8 mouse cellular contexts compared by ENCODE assay signal in the genomic region with DNA sequence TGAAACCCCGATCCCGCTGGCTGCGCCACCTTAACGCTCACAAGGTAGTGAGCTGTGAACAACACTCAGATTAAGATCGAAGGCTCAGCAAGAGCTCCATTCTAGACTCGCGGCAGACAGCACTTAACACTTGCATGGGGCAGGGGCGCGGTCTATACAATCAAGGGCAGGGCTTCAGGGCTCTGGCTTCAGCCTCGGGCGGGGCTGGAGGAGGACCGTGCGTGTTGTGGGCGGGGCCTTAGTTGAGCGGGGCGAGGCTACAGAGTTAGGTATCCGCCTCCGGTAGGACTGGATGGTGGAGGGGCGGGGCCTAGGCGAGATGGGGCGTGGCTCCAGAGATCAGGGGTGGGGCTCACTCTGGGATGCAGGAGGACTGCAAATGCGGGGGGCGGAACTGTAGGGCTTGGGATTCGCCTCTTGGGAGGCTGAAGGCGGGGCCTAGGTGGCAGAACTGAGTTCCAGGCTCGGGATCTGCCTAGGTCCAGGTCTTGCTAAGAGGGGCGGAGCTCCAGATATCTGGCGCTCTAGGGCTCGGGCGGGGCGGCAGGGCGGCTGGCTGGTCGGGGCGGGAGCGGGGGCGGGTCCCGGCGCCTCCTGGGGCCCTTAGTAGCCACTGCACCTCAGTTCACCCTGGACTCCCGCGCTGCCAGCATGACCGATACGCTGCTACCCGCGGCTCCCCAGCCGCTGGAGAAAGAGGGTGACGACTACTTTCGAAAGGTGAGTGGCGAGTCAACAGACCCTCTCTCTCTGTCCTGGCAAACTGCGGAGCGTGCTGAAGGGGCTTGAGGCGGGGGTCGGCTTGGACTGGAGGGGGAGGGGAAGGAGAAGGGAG. TPM values are rescaled to one million over a fixed set of nuclear protein-coding genes. Genes with fewer than 3 reads are reported as not detected.
DNase-seq lines count a peak whose midpoint lies in the region; ATAC-seq and TF ChIP-seq lines count a peak whose summit lies in the region.

Rhpn2 (plus strand) TSS at position 479 of the 835 bp plus-strand sequence.

- H3K36me3 ChIP-seq in CH12.LX (replicated peaks in 1 of 2; ENCODE audit: control insufficient read depth in 1 of 2, insufficient read depth in 1 of 2, low read length in 1 of 2), result no peaks in the 10 kb centered on the region
- no peaks in the 10 kb centered on the region for H3K36me3 ChIP-seq in forebrain, embryonic 11.5 days (ENCODE audit: control insufficient read depth, insufficient read depth, low read length)
- H3K36me3 ChIP-seq in heart, embryonic 16.5 days (ENCODE audit: control insufficient read depth, insufficient read depth), result no peaks in the 10 kb centered on the region
- H3K36me3 ChIP-seq in liver, embryonic 15.5 days (replicated peaks), result no peaks in the 10 kb centered on the region
- no peaks in the 10 kb centered on the region for H3K36me3 ChIP-seq in neural tube, embryonic 12.5 days

- ATAC-seq in forebrain, embryonic 11.5 days (replicated peaks; ENCODE audit: low FRiP score), result peak; percentile 98
- ATAC-seq in heart, embryonic 16.5 days (replicated peaks; ENCODE audit: extremely low read depth, insufficient read depth, low FRiP score), result peak; percentile 98
- peak; percentile 96 for ATAC-seq in liver, embryonic 15.5 days (ENCODE audit: insufficient read depth)
- peak; percentile 98 for ATAC-seq in neural tube, embryonic 12.5 days (ENCODE audit: low FRiP score, low read depth)

- no peak for TF ChIP-seq POLR2A in CH12.LX (IDR thresholded peaks at IDR 0.05; ENCODE audit: low read depth, low read length)

- no peak within 1 kb of the TSS for H3K9ac ChIP-seq in CH12.LX (ENCODE audit: insufficient read depth, low read depth)
- peak within 1 kb of the TSS; percentile 57 for H3K9ac ChIP-seq in forebrain, embryonic 11.5 days (ENCODE audit: low read length)
- peak within 1 kb of the TSS; percentile 81 for H3K9ac ChIP-seq in heart, embryonic 16.5 days (ENCODE audit: low read length)
- peak within 1 kb of the TSS; percentile 56 for H3K9ac ChIP-seq in liver, embryonic 15.5 days
- H3K9ac ChIP-seq in neural tube, embryonic 12.5 days, result peak within 1 kb of the TSS; percentile 51

- no peak for TF ChIP-seq CTCF in CH12.LX (conservative IDR thresholded peaks at IDR 0.05 in 1 of 2, IDR thresholded peaks at IDR 0.05 in 1 of 2; ENCODE audit: low read depth in 2 of 2, low read length in 2 of 2)

- H3K27me3 ChIP-seq in CH12.LX (replicated peaks), result peaks cover 70% of the 10 kb centered on the region
- peaks cover 10% of the 10 kb centered on the region for H3K27me3 ChIP-seq in forebrain, embryonic 11.5 days (ENCODE audit: control insufficient read depth, insufficient read depth, low read length)
- 0 out of 2 replicates have a peak, but pooled peaks cover 6% of the 10 kb centered on the region for H3K27me3 ChIP-seq in heart, embryonic 16.5 days (ENCODE audit: control insufficient read depth, insufficient read depth, low read length)
- peaks cover 84% of the 10 kb centered on the region for H3K27me3 ChIP-seq in liver, embryonic 15.5 days
- H3K27me3 ChIP-seq in neural tube, embryonic 12.5 days (replicated peaks), result peaks cover 4% of the 10 kb centered on the region

- H3K27ac ChIP-seq in CH12.LX (ENCODE audit: insufficient read depth, low read depth), result no peak within 1 kb of the TSS
- no peak within 1 kb of the TSS for H3K27ac ChIP-seq in forebrain, embryonic 11.5 days (ENCODE audit: low read depth, low read length)
- H3K27ac ChIP-seq in heart, embryonic 16.5 days (ENCODE audit: low read length), result peak within 1 kb of the TSS; percentile 49; the same call in 1 of the 2 replicates
- H3K27ac ChIP-seq in liver, embryonic 15.5 days (replicated peaks), result peak within 1 kb of the TSS; percentile 15; the same call in 1 of the 2 replicates
- no peak within 1 kb of the TSS for H3K27ac ChIP-seq in neural tube, embryonic 12.5 days

- H3K9me3 ChIP-seq in CH12.LX (replicated peaks; ENCODE audit: low read length), result peaks cover 5% of the 10 kb centered on the region
- no peaks in the 10 kb centered on the region for H3K9me3 ChIP-seq in forebrain, embryonic 11.5 days (ENCODE audit: control insufficient read depth, low read length)
- no peaks in the 10 kb centered on the region for H3K9me3 ChIP-seq in heart, embryonic 16.5 days (replicated peaks; ENCODE audit: control insufficient read depth, low read length)
- no peaks in the 10 kb centered on the region for H3K9me3 ChIP-seq in liver, embryonic 15.5 days (replicated peaks)
- no peaks in the 10 kb centered on the region for H3K9me3 ChIP-seq in neural tube, embryonic 12.5 days

- WGBS in forebrain, embryonic 11.5 days, result under 1% methylated on average over 51 of the region's 52 CpGs
- WGBS in heart, embryonic 16.5 days, result under 1% methylated on average over 50 of the region's 52 CpGs
- WGBS in liver, embryonic 15.5 days (ENCODE audit: insufficient replicate concordance), result under 1% methylated on average over 49 of the region's 52 CpGs
- 1% methylated on average over 52 of the region's 52 CpGs for WGBS in neural tube, embryonic 12.5 days

- H3K4me3 ChIP-seq in CH12.LX (replicated peaks in 1 of 3; ENCODE audit: low read depth in 2 of 3, low read length in 2 of 3, poor library complexity in 1 of 3), result peak within 1 kb of the TSS; percentile 25 to 49 (median 31)
- H3K4me3 ChIP-seq in forebrain, embryonic 11.5 days (ENCODE audit: low read depth, low read length), result peak within 1 kb of the TSS; percentile 59
- H3K4me3 ChIP-seq in heart, embryonic 16.5 days (ENCODE audit: low read length), result peak within 1 kb of the TSS; percentile 84
- peak within 1 kb of the TSS; percentile 63 for H3K4me3 ChIP-seq in liver, embryonic 15.5 days (replicated peaks)
- peak within 1 kb of the TSS; percentile 58 for H3K4me3 ChIP-seq in neural tube, embryonic 12.5 days

- in situ Hi-C loops in CH12.LX (cut with MboI; ENCODE audit: low pct_ligation_motif_present, low pct_unique_long_range_greater_than_20kb, low sequenced_read_pairs), result no loop called here

- peaks cover 9 to 14% of the 10 kb centered on the region in 2 experiments for H3K4me1 ChIP-seq in CH12.LX (ENCODE audit: control insufficient read depth in 1 of 2, insufficient read depth in 2 of 2)
- peaks cover 5% of the 10 kb centered on the region; the same call in 1 of the 2 replicates for H3K4me1 ChIP-seq in forebrain, embryonic 11.5 days (replicated peaks; ENCODE audit: control insufficient read depth, insufficient read depth, low read length)
- H3K4me1 ChIP-seq in heart, embryonic 16.5 days (ENCODE audit: control insufficient read depth, insufficient read depth, low read length), result 0 out of 2 replicates have a peak, but pooled peaks cover 4% of the 10 kb centered on the region
- peaks cover 33% of the 10 kb centered on the region for H3K4me1 ChIP-seq in liver, embryonic 15.5 days (replicated peaks)
- H3K4me1 ChIP-seq in neural tube, embryonic 12.5 days, result peaks cover 15% of the 10 kb centered on the region

- dilution Hi-C loops in CH12.LX (cut with MboI; ENCODE audit: extremely low pct_ligation_motif_present, extremely low pct_unique_long_range_greater_than_20kb, low sequenced_read_pairs), result no loop called here

- H3K79me2 ChIP-seq in CH12.LX (replicated peaks; ENCODE audit: control insufficient read depth, extremely low read depth, insufficient read depth, poor library complexity, severe bottlenecking), result no peaks in the 10 kb centered on the region

- peak; percentile 91 for DNase-seq in CH12.LX (ENCODE audit: extremely low read depth)
- peak; percentile 96 for DNase-seq in c-Kit-positive CD71-positive TER-119-negative erythroid progenitor cells, embryonic 14.5 days (ENCODE audit: low read depth)
- peak; percentile 100 for DNase-seq in forebrain, embryonic 11.5 days (ENCODE audit: low spot score)
- peak; percentile 100 for DNase-seq in kidney, postnatal 36 days
- peak; percentile 97 for DNase-seq in telencephalon, adult 2 months (ENCODE audit: low read depth, low spot score)

- TF ChIP-seq EP300 in CH12.LX (IDR thresholded peaks at IDR 0.05; ENCODE audit: low read length), result no peak

- no peak for TF ChIP-seq RAD21 in CH12.LX (IDR thresholded peaks at IDR 0.05; ENCODE audit: low read depth, low read length)

- H3K4me2 ChIP-seq in CH12.LX (ENCODE audit: insufficient read depth, low read depth, poor library complexity, severe bottlenecking), result peak within 1 kb of the TSS; percentile 85
- peak within 1 kb of the TSS; percentile 99 for H3K4me2 ChIP-seq in forebrain, embryonic 11.5 days (ENCODE audit: low read depth, low read length, severe bottlenecking)
- H3K4me2 ChIP-seq in heart, embryonic 16.5 days (ENCODE audit: low read depth, low read length), result peak within 1 kb of the TSS; percentile 100
- H3K4me2 ChIP-seq in liver, embryonic 15.5 days, result peak within 1 kb of the TSS; percentile 93
- H3K4me2 ChIP-seq in neural tube, embryonic 12.5 days (replicated peaks), result peak within 1 kb of the TSS; percentile 100

TF ChIP-seq in CH12.LX, 34 proteins besides CTCF, POLR2A, EP300 and RAD21 (continues in another document):
- no peak for TF ChIP-seq USF2 (conservative IDR thresholded peaks at IDR 0.05; ENCODE audit: low read depth, low read length)
- no peak for TF ChIP-seq ETS1 (conservative IDR thresholded peaks at IDR 0.05; ENCODE audit: low read depth, low read length)
- TF ChIP-seq MEF2A (IDR thresholded peaks at IDR 0.05; ENCODE audit: borderline replicate concordance, low read depth, low read length), result no peak
- TF ChIP-seq MAX (IDR thresholded peaks at IDR 0.05; ENCODE audit: low read length), result no peak
- TF ChIP-seq E2F4 (IDR thresholded peaks at IDR 0.05; ENCODE audit: insufficient replicate concordance, low read depth, low read length), result no peak
- TF ChIP-seq KAT2A (IDR thresholded peaks at IDR 0.05; ENCODE audit: insufficient replicate concordance, low read length), result no peak
- no peak for TF ChIP-seq USF1 (IDR thresholded peaks at IDR 0.05; ENCODE audit: low read depth, low read length)
- no peak for TF ChIP-seq TCF12 (IDR thresholded peaks at IDR 0.05; ENCODE audit: low read depth, low read length)
- no peak for TF ChIP-seq ZC3H11A (IDR thresholded peaks at IDR 0.05; ENCODE audit: low read depth, low read length)
- no peak for TF ChIP-seq SMC3 (IDR thresholded peaks at IDR 0.05; ENCODE audit: low read depth, low read length)
- no peak for TF ChIP-seq CHD2 (IDR thresholded peaks at IDR 0.05; ENCODE audit: low read length)
- no peak for TF ChIP-seq MAFK (IDR thresholded peaks at IDR 0.05; ENCODE audit: insufficient replicate concordance, low read length)
- TF ChIP-seq ELF1 (IDR thresholded peaks at IDR 0.05; ENCODE audit: low read depth, low read length), result no peak
- TF ChIP-seq MAZ (IDR thresholded peaks at IDR 0.05; ENCODE audit: low read depth, low read length), result no peak

RNA-seq across cellular contexts. Expression of gene Rhpn2, which starts in this region (rescaled TPM):
- total RNA-seq in CH12.LX (2012; rRNA removed) (0.13 and 0.25 TPM in 2 replicates), CH12.LX (2014; rRNA removed) (0.14 and 0.17 TPM in 2 replicates)
- polyA plus RNA-seq in CH12.LX (2012; ENCODE audit: insufficient read length, low read depth), result 0.34 and 0.63 TPM in 2 replicates
- 1.6 and 2.9 TPM in 2 replicates for polyA plus RNA-seq in forebrain, embryonic 11.5 days (2014; fragmentation: Nextera tagmentation; extraction: Ambion mirVana)
- polyA plus RNA-seq in heart, embryonic 16.5 days (2015; fragmentation: Nextera tagmentation; extraction: Ambion mirVana), result 5.8 TPM in 2 replicates
- 5.0 and 6.6 TPM in 2 replicates for polyA plus RNA-seq in liver, embryonic 15.5 days (2015; fragmentation: Nextera tagmentation; extraction: Ambion mirVana)
- polyA plus RNA-seq in neural tube, embryonic 12.5 days (2016; fragmentation: Nextera tagmentation; extraction: Ambion mirVana), result 3.7 TPM in 2 replicates

Comparison
In these comparisons a context has a peak if more than half of its experiments do, and no peak if none do; other contexts are left out.
1. Peak in DNase-seq, H3K4me3 ChIP-seq and H3K4me2 ChIP-seq in CH12.LX; RNA of the gene not detected or under 1 TPM.
2. H3K27ac ChIP-seq: peak in heart, embryonic 16.5 days (single experiment) and liver, embryonic 15.5 days (single experiment); none in CH12.LX (single experiment), forebrain, embryonic 11.5 days (single experiment) and neural tube, embryonic 12.5 days (single experiment).
3. H3K4me3 ChIP-seq: peak in every context shown above with its lines; median percentile 84 in heart, embryonic 16.5 days; 63 in liver, embryonic 15.5 days; 59 in forebrain, embryonic 11.5 days; 58 in neural tube, embryonic 12.5 days; 31 in CH12.LX.
4. Peak in every context shown above with its lines, with median percentiles within 50 percentile points of each other: DNase-seq, H3K4me2 ChIP-seq and ATAC-seq.